8 mouse cellular contexts compared by ENCODE assay signal in genomic region chr10:81294442-81294841, GRCm38 (mm10). TPM values are rescaled to one million over a fixed set of nuclear protein-coding genes. Genes with fewer than 3 reads are reported as not detected.
A peak's percentile ranks its signal among the peaks of the same experiment; 100 is the strongest.
DNase-seq lines count a peak whose midpoint lies in the region; ATAC-seq lines count a peak whose summit lies in the region.

No protein-coding gene starts in this region.

- DNase-seq in lung, postnatal 36 days, result no peak
- no peak for DNase-seq in limb, embryonic 11.5 days (ENCODE audit: low spot score)
- DNase-seq in urinary bladder, postnatal 36 days (ENCODE audit: low spot score in 2 of 2), result no peak
- DNase-seq in adrenal gland, postnatal 36 days, result no peak
- no peak for DNase-seq in frontal cortex, postnatal 25 days (ENCODE audit: low spot score in 2 of 2)

- H3K36me3 ChIP-seq in lung, embryonic 16.5 days (ENCODE audit: control insufficient read depth, insufficient read depth, low read length), result no peaks in the 10 kb centered on the region
- no peaks in the 10 kb centered on the region for H3K36me3 ChIP-seq in embryonic facial prominence, embryonic 12.5 days
- H3K36me3 ChIP-seq in limb, embryonic 11.5 days (ENCODE audit: control insufficient read depth, insufficient read depth, low read length), result peaks cover 4% of the 10 kb centered on the region; the same call in 1 of the 2 replicates
- H3K36me3 ChIP-seq in stomach, embryonic 15.5 days, result no peaks in the 10 kb centered on the region

- peaks cover 4% of the 10 kb centered on the region; the same call in 1 of the 2 replicates for H3K27me3 ChIP-seq in lung, embryonic 16.5 days (ENCODE audit: control insufficient read depth, insufficient read depth, low read depth, low read length)
- peaks cover 23% of the 10 kb centered on the region for H3K27me3 ChIP-seq in embryonic facial prominence, embryonic 12.5 days
- peaks cover 19% of the 10 kb centered on the region for H3K27me3 ChIP-seq in limb, embryonic 11.5 days (ENCODE audit: control insufficient read depth, insufficient read depth, low read length)
- no peaks in the 10 kb centered on the region; the same call in 1 of the 2 replicates for H3K27me3 ChIP-seq in stomach, embryonic 15.5 days (replicated peaks)

- no peak for ATAC-seq in lung, embryonic 16.5 days (ENCODE audit: low read depth)
- ATAC-seq in embryonic facial prominence, embryonic 12.5 days (ENCODE audit: insufficient number of reproducible peaks, insufficient read depth, low FRiP score, low TSS enrichment), result no peak
- ATAC-seq in limb, embryonic 11.5 days (ENCODE audit: insufficient number of reproducible peaks, low FRiP score, low TSS enrichment, low read depth), result no peak
- no peak for ATAC-seq in stomach, embryonic 15.5 days (ENCODE audit: insufficient read depth, low FRiP score, low read depth)

- H3K27ac ChIP-seq in lung, embryonic 16.5 days (ENCODE audit: low read length), result no peak overlapping the region
- H3K27ac ChIP-seq in embryonic facial prominence, embryonic 12.5 days, result no peak overlapping the region
- H3K27ac ChIP-seq in limb, embryonic 11.5 days (replicated peaks; ENCODE audit: low read depth, low read length), result no peak overlapping the region
- H3K27ac ChIP-seq in stomach, embryonic 15.5 days, result no peak overlapping the region

- H3K4me2 ChIP-seq in lung, embryonic 16.5 days (ENCODE audit: low read depth, low read length), result peak overlapping the region; percentile 97
- H3K4me2 ChIP-seq in embryonic facial prominence, embryonic 12.5 days (replicated peaks), result peak overlapping the region; percentile 98
- H3K4me2 ChIP-seq in limb, embryonic 11.5 days (ENCODE audit: low read depth, severe bottlenecking), result peak overlapping the region; percentile 94; the same call in 1 of the 2 replicates
- peak overlapping the region; percentile 91 for H3K4me2 ChIP-seq in stomach, embryonic 15.5 days

- peaks cover 34% of the 10 kb centered on the region for H3K4me1 ChIP-seq in lung, embryonic 16.5 days (replicated peaks; ENCODE audit: control insufficient read depth, insufficient read depth, low read length)
- peaks cover 38% of the 10 kb centered on the region for H3K4me1 ChIP-seq in embryonic facial prominence, embryonic 12.5 days
- H3K4me1 ChIP-seq in limb, embryonic 11.5 days (ENCODE audit: control insufficient read depth, insufficient read depth, low read length), result peaks cover 20% of the 10 kb centered on the region
- peaks cover 44% of the 10 kb centered on the region for H3K4me1 ChIP-seq in stomach, embryonic 15.5 days

- WGBS in lung, embryonic 16.5 days, result 39% methylated on average over 8 of the region's 8 CpGs
- WGBS in embryonic facial prominence, embryonic 12.5 days, result 48% methylated on average over 8 of the region's 8 CpGs
- 49% methylated on average over 8 of the region's 8 CpGs for WGBS in limb, embryonic 11.5 days
- whole genome bisulfite sequencing in stomach, embryonic 15.5 days, result 45% methylated on average over 8 of the region's 8 CpGs

- peak overlapping the region; percentile 72 for H3K9ac ChIP-seq in lung, embryonic 16.5 days (ENCODE audit: low read length)
- peak overlapping the region; percentile 78 for H3K9ac ChIP-seq in embryonic facial prominence, embryonic 12.5 days
- H3K9ac ChIP-seq in limb, embryonic 11.5 days (ENCODE audit: low read length), result peak overlapping the region; percentile 88; the same call in 1 of the 2 replicates
- 0 out of 2 replicates have a peak overlapping the region, but pooled peaks have one; percentile 92 for H3K9ac ChIP-seq in stomach, embryonic 15.5 days

- H3K4me3 ChIP-seq in lung, embryonic 16.5 days (ENCODE audit: low read length), result peak overlapping the region; percentile 79
- peak overlapping the region; percentile 67 for H3K4me3 ChIP-seq in embryonic facial prominence, embryonic 12.5 days
- H3K4me3 ChIP-seq in limb, embryonic 11.5 days (ENCODE audit: low read depth, low read length), result peak overlapping the region; percentile 73
- peak overlapping the region; percentile 94 for H3K4me3 ChIP-seq in stomach, embryonic 15.5 days (replicated peaks)

- H3K9me3 ChIP-seq in lung, embryonic 16.5 days (ENCODE audit: control insufficient read depth, low read length), result no peaks in the 10 kb centered on the region
- no peaks in the 10 kb centered on the region for H3K9me3 ChIP-seq in embryonic facial prominence, embryonic 12.5 days
- no peaks in the 10 kb centered on the region for H3K9me3 ChIP-seq in limb, embryonic 11.5 days (ENCODE audit: control insufficient read depth, low read length)
- H3K9me3 ChIP-seq in stomach, embryonic 15.5 days, result no peaks in the 10 kb centered on the region

RNA-seq across cellular contexts. Expression of gene Pip5k1c, which starts 1.7 kb away (rescaled TPM):
- 41.0 and 43.1 TPM in 2 replicates for polyA plus RNA-seq in lung, embryonic 16.5 days (2015; fragmentation: Nextera tagmentation; extraction: Ambion mirVana)
- 70.1 and 75.3 TPM in 2 replicates for polyA plus RNA-seq in embryonic facial prominence, embryonic 12.5 days (2016; fragmentation: Nextera tagmentation; extraction: Ambion mirVana)
- 49.0 and 60.6 TPM in 2 replicates for polyA plus RNA-seq in limb, embryonic 11.5 days (2014; fragmentation: Nextera tagmentation; extraction: Ambion mirVana)
- 43.1 and 47.6 TPM in 2 replicates for polyA plus RNA-seq in stomach, embryonic 15.5 days (2015; fragmentation: Nextera tagmentation; extraction: Ambion mirVana)
- total RNA-seq in adrenal gland, postnatal 36 days (2021), result 10 to 100 TPM; 37.2 to 40.9 TPM

RNA-seq across cellular contexts. Expression of gene Tjp3, which starts 3.1 kb away (rescaled TPM):
- 29.3 and 32.9 TPM in 2 replicates for polyA plus RNA-seq in lung, embryonic 16.5 days (2015; fragmentation: Nextera tagmentation; extraction: Ambion mirVana)
- polyA plus RNA-seq in embryonic facial prominence, embryonic 12.5 days (2016; fragmentation: Nextera tagmentation; extraction: Ambion mirVana), result 4.5 and 6.4 TPM in 2 replicates
- polyA plus RNA-seq in limb, embryonic 11.5 days (2014; fragmentation: Nextera tagmentation; extraction: Ambion mirVana), result 2.0 TPM in 2 replicates
- 32.6 and 38.7 TPM in 2 replicates for polyA plus RNA-seq in stomach, embryonic 15.5 days (2015; fragmentation: Nextera tagmentation; extraction: Ambion mirVana)
- total RNA-seq in adrenal gland, postnatal 36 days (2021), result under 1 TPM; 0.23 to 0.26 TPM

RNA-seq across cellular contexts. Expression of gene Cactin, which starts 26.5 kb away (rescaled TPM):
- polyA plus RNA-seq in lung, embryonic 16.5 days (2015; fragmentation: Nextera tagmentation; extraction: Ambion mirVana), result 36.6 and 37.9 TPM in 2 replicates
- 61.0 and 62.2 TPM in 2 replicates for polyA plus RNA-seq in embryonic facial prominence, embryonic 12.5 days (2016; fragmentation: Nextera tagmentation; extraction: Ambion mirVana)
- polyA plus RNA-seq in limb, embryonic 11.5 days (2014; fragmentation: Nextera tagmentation; extraction: Ambion mirVana), result 35.9 and 40.0 TPM in 2 replicates
- polyA plus RNA-seq in stomach, embryonic 15.5 days (2015; fragmentation: Nextera tagmentation; extraction: Ambion mirVana), result 40.5 and 40.9 TPM in 2 replicates
- total RNA-seq in adrenal gland, postnatal 36 days (2021), result 10 to 100 TPM; 37.9 to 39.1 TPM

RNA-seq across cellular contexts. Expression of gene Apba3, which starts 27.7 kb away (rescaled TPM):
- polyA plus RNA-seq in lung, embryonic 16.5 days (2015; fragmentation: Nextera tagmentation; extraction: Ambion mirVana), result 61.2 and 69.2 TPM in 2 replicates
- polyA plus RNA-seq in embryonic facial prominence, embryonic 12.5 days (2016; fragmentation: Nextera tagmentation; extraction: Ambion mirVana), result 53.9 and 55.4 TPM in 2 replicates
- polyA plus RNA-seq in limb, embryonic 11.5 days (2014; fragmentation: Nextera tagmentation; extraction: Ambion mirVana), result 45.3 and 46.3 TPM in 2 replicates
- polyA plus RNA-seq in stomach, embryonic 15.5 days (2015; fragmentation: Nextera tagmentation; extraction: Ambion mirVana), result 54.4 and 58.1 TPM in 2 replicates
- total RNA-seq in adrenal gland, postnatal 36 days (2021), result 100 to 1,000 TPM in 1 of 2 experiments, 10 to 100 TPM in 1; 78.8 to 109 TPM

RNA-seq across cellular contexts. Expression of gene Mrpl54, which starts 27.7 kb away (rescaled TPM):
- 202 and 210 TPM in 2 replicates for polyA plus RNA-seq in lung, embryonic 16.5 days (2015; fragmentation: Nextera tagmentation; extraction: Ambion mirVana)
- polyA plus RNA-seq in embryonic facial prominence, embryonic 12.5 days (2016; fragmentation: Nextera tagmentation; extraction: Ambion mirVana), result 194 and 205 TPM in 2 replicates
- 198 and 217 TPM in 2 replicates for polyA plus RNA-seq in limb, embryonic 11.5 days (2014; fragmentation: Nextera tagmentation; extraction: Ambion mirVana)
- polyA plus RNA-seq in stomach, embryonic 15.5 days (2015; fragmentation: Nextera tagmentation; extraction: Ambion mirVana), result 217 and 233 TPM in 2 replicates
- 100 to 1,000 TPM; 121 to 141 TPM for total RNA-seq in adrenal gland, postnatal 36 days (2021)
